ENCODE assay signal across 11 mouse cellular contexts in genomic region chr1:63214271-63214558, GRCm38 (mm10). TPM values are rescaled to one million over a fixed set of nuclear protein-coding genes. Genes with fewer than 3 reads are reported as not detected.
DNase-seq lines count a peak whose midpoint lies in the region; ATAC-seq and TF ChIP-seq lines count a peak whose summit lies in the region.
"Had no signal": no experiment of that assay in that cellular context is flagged by ENCODE, and none has a peak within 500 bp of the region (broad histone marks: within the 10 kb centered on the region; RNA-seq: fewer than 3 reads in every experiment).

Gpr1 (minus strand) TSS chr1:63214543.

- H3K4me2 ChIP-seq in forebrain, embryonic 11.5 days (ENCODE audit: low read depth, low read length, severe bottlenecking), result peak within 1 kb of the TSS; percentile 40; the same call in 1 of the 2 replicates
- peak within 1 kb of the TSS; percentile 42 for H3K4me2 ChIP-seq in intestine, embryonic 15.5 days (replicated peaks)
- H3K4me2 ChIP-seq in stomach, embryonic 14.5 days (replicated peaks; ENCODE audit: low read depth, low read length), result 0 out of 2 replicates have a peak within 1 kb of the TSS, but pooled peaks have one; percentile 3
- H3K4me2 ChIP-seq: liver, embryonic 15.5 days had no signal

- no peak for DNase-seq in layer of hippocampus, adult 2 months (ENCODE audit: low spot score in 2 of 2)
- no peak for DNase-seq in layer of hippocampus, postnatal 36 days
- DNase-seq in forebrain, embryonic 11.5 days (ENCODE audit: low spot score), result no peak
- no peak for DNase-seq in adrenal gland, postnatal 25 days
- no peak for DNase-seq in right cerebral cortex, adult 2 months (ENCODE audit: low spot score in 2 of 2)
- DNase-seq: kidney, postnatal 25 days had no signal

- H3K27ac ChIP-seq in layer of hippocampus, adult 2 months, result peak within 1 kb of the TSS; percentile 36; the same call in 1 of the 2 replicates
- H3K27ac ChIP-seq in forebrain, embryonic 11.5 days (ENCODE audit: low read depth, low read length), result no peak within 1 kb of the TSS
- H3K27ac ChIP-seq in intestine, embryonic 15.5 days, result no peak within 1 kb of the TSS
- no peak within 1 kb of the TSS for H3K27ac ChIP-seq in stomach, embryonic 14.5 days (ENCODE audit: low read length)
- H3K27ac ChIP-seq: liver, embryonic 15.5 days had no signal

- no peaks in the 10 kb centered on the region for H3K36me3 ChIP-seq in forebrain, embryonic 11.5 days (ENCODE audit: control insufficient read depth, insufficient read depth, low read length)
- no peaks in the 10 kb centered on the region for H3K36me3 ChIP-seq in intestine, embryonic 15.5 days
- no peaks in the 10 kb centered on the region for H3K36me3 ChIP-seq in stomach, embryonic 14.5 days (ENCODE audit: control insufficient read depth, insufficient read depth, low read length)
- H3K36me3 ChIP-seq: liver, embryonic 15.5 days had no signal

- WGBS in forebrain, embryonic 11.5 days, result 26% methylated on average over 3 of the region's 3 CpGs
- 33% methylated on average over 3 of the region's 3 CpGs for WGBS in intestine, embryonic 15.5 days
- WGBS in stomach, embryonic 14.5 days, result 37% methylated on average over 3 of the region's 3 CpGs

- TF ChIP-seq CTCF in layer of hippocampus, adult 2 months (conservative IDR thresholded peaks at IDR 0.05), result no peak

- H3K27me3 ChIP-seq in forebrain, embryonic 11.5 days (ENCODE audit: control insufficient read depth, insufficient read depth, low read length), result no peaks in the 10 kb centered on the region
- no peaks in the 10 kb centered on the region for H3K27me3 ChIP-seq in intestine, embryonic 15.5 days (replicated peaks)
- H3K27me3 ChIP-seq in stomach, embryonic 14.5 days (ENCODE audit: control insufficient read depth, insufficient read depth, low read length), result no peaks in the 10 kb centered on the region

- H3K4me1 ChIP-seq in forebrain, embryonic 11.5 days (replicated peaks; ENCODE audit: control insufficient read depth, insufficient read depth, low read length), result peaks cover 2% of the 10 kb centered on the region; the same call in 1 of the 2 replicates
- no peaks in the 10 kb centered on the region for H3K4me1 ChIP-seq in intestine, embryonic 15.5 days (replicated peaks)
- no peaks in the 10 kb centered on the region for H3K4me1 ChIP-seq in stomach, embryonic 14.5 days (ENCODE audit: control insufficient read depth, insufficient read depth, low read length)
- H3K4me1 ChIP-seq: liver, embryonic 15.5 days had no signal

- ATAC-seq in forebrain, embryonic 11.5 days (replicated peaks; ENCODE audit: low FRiP score), result no peak
- no peak for ATAC-seq in intestine, embryonic 15.5 days
- no peak for ATAC-seq in stomach, embryonic 14.5 days (ENCODE audit: insufficient number of reproducible peaks, insufficient read depth, low FRiP score, low read depth)
- ATAC-seq: Patski had no signal

- no peaks in the 10 kb centered on the region for H3K9me3 ChIP-seq in forebrain, embryonic 11.5 days (ENCODE audit: control insufficient read depth, low read length)
- no peaks in the 10 kb centered on the region for H3K9me3 ChIP-seq in intestine, embryonic 15.5 days
- H3K9me3 ChIP-seq in stomach, embryonic 14.5 days (ENCODE audit: control insufficient read depth, low read depth, low read length), result peaks cover 2% of the 10 kb centered on the region; the same call in 1 of the 2 replicates
- H3K9me3 ChIP-seq: liver, embryonic 15.5 days had no signal

- H3K9ac ChIP-seq in forebrain, embryonic 11.5 days (ENCODE audit: low read length), result peak within 1 kb of the TSS; percentile 43
- no peak within 1 kb of the TSS for H3K9ac ChIP-seq in intestine, embryonic 15.5 days
- H3K9ac ChIP-seq in stomach, embryonic 14.5 days (replicated peaks; ENCODE audit: low read depth, low read length), result no peak within 1 kb of the TSS
- H3K9ac ChIP-seq: liver, embryonic 15.5 days had no signal

- peak within 1 kb of the TSS; percentile 15; the same call in 1 of the 2 replicates for H3K4me3 ChIP-seq in layer of hippocampus, adult 2 months
- H3K4me3 ChIP-seq in forebrain, embryonic 11.5 days (ENCODE audit: low read depth, low read length), result no peak within 1 kb of the TSS
- no peak within 1 kb of the TSS for H3K4me3 ChIP-seq in intestine, embryonic 15.5 days (replicated peaks)
- H3K4me3 ChIP-seq in stomach, embryonic 14.5 days (ENCODE audit: low read depth, low read length), result no peak within 1 kb of the TSS
- H3K4me3 ChIP-seq: erythroblast, embryonic 14.5 days; liver, embryonic 15.5 days had no signal

RNA-seq across cellular contexts. Expression of gene Gpr1, which starts in this region (rescaled TPM):
- total RNA-seq in layer of hippocampus, adult 2 months (2021), result under 1 TPM; 0.49 to 0.61 TPM
- total RNA-seq in layer of hippocampus, postnatal 36 days (2021), result under 1 TPM; 0.62 to 0.63 TPM
- 0.35 TPM in 1 of 2 replicates, not detected in the other for polyA plus RNA-seq in forebrain, embryonic 11.5 days (2014; fragmentation: Nextera tagmentation; extraction: Ambion mirVana)
- polyA plus RNA-seq in intestine, embryonic 15.5 days (2015; fragmentation: Nextera tagmentation; extraction: Ambion mirVana), result 0.21 and 0.33 TPM in 2 replicates
- polyA plus RNA-seq in stomach, embryonic 14.5 days (2014; fragmentation: Nextera tagmentation; extraction: Ambion mirVana), result 0.13 TPM in 1 of 2 replicates, not detected in the other
- 0.48 TPM in 1 of 2 replicates, not detected in the other for total RNA-seq in adrenal gland, postnatal 25 days (2021)
- polyA plus RNA-seq: erythroblast, embryonic 14.5 days; Patski had no signal
